Mouse (Mus musculus): Measurements from ENCODE around the gene Uty.

The Uty gene

DNA sequence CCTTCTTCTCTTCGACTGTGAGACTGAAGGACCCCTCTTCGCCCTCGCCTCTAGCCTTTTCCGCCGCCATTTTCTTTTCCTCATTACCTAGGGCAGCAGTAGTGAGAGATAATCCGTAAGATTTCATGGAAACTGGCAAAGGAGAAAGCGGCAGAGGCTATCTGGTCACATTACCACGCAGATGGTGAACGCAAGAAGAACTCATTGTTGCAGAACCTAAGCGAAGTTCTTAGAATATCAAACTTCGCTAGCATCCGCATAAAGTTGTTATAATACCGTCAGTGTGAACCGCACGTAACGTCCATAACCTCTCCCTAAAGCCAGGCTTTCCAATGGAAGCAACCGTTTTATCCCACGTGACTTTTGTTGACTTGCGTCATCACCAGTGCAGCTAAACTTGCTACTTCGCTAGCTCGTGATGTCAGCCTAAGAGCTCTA, at the start of gene Uty:
Gene Uty (minus strand): TSS at position 334 of the 438 bp plus-strand sequence.
- DNase-seq = peak; percentile 85

DNA sequence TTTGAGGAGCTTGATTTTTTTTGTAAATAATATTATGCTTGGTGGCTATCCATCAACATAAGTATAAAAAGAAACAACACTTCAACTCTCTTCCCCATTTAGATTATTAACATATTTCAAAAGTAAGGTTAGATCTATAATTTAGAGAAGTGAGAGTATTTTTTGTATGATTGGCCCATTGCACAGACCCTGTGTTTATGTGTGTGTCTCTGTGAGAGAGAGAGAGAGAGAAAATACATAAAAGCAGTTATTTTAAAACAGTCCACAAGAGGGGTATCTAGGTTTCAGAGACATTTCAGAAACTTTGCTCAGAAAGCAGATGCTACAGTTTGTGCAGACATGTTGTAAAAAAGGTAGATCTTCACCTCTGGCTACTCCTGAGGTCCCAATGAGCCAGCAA, 48.1 kb upstream of the Uty start:
- no peak for DNase-seq

DNA sequence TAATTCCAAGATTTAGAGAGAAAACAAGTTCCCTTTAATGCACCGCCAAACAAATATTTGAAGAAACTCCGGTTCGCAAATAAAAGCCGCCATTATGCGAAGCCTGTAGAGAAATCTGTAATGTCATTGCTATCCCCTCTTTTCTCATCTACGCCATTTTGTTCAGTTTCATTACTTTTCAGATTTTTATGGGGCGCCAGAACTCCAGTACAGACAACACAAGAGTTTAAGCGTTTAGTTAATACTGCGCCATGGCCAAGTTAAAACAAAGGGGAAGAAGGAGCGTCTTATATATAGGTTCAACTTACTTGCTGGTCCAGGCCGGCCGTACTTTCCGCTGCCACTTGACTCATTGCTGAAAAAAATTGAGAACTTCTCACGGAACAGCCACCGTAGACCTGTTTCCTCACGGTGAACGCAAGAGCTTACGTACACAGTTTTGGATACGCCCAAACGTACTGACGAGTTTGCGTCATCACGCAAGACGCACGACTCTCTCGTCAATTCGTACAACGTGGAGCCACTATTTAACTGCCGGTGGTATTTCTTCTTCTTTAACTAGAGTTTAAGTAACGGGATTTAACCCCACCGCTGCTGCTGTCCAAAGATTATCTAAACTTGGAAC, 40.7 kb upstream of the Uty start, which contains the start of gene Ddx3y:
Gene Ddx3y (minus strand): TSS at position 459 of the 625 bp plus-strand sequence.
- DNase-seq = peak; percentile 78

DNA sequence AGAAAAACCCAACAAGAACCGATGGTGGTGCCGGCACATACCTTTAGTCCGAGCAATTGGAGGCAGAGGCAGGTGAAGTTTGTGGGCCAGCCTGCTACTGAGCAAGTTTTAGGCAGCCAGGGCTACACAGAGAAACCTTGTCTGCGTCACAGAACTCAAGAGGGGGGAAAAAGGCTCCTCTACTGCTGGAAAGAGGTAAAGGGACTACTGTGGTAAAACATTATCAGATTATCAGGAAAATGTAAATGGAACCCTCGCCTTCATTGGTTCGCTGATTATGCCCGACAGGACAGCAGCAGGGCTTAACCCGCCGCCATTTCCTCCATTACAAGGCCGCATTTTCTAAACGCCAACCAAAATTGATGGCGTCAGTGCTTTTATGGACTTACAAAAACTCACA, 40.2 kb upstream of the Uty start:
- peak; percentile 6 for DNase-seq

DNA sequence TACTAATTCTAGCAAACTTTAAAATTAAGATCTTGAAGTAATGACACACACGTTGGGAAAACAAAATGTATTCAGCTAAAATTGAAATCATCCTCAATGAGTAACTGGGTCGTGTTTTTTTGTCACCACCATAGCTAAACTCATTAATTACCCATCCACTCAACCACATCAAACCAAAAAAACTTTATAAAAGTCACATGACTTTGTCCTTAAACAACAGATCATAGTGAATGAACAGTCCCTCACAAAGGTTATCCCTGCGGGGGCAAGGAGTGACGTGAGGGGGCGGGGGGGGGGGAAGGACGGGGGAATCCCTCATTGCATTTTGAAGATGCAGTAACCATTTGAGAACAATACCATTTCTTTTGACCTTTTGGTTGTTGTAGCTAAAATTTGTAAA, 558 bp upstream of the Uty start:
- no peak for DNase-seq

DNA sequence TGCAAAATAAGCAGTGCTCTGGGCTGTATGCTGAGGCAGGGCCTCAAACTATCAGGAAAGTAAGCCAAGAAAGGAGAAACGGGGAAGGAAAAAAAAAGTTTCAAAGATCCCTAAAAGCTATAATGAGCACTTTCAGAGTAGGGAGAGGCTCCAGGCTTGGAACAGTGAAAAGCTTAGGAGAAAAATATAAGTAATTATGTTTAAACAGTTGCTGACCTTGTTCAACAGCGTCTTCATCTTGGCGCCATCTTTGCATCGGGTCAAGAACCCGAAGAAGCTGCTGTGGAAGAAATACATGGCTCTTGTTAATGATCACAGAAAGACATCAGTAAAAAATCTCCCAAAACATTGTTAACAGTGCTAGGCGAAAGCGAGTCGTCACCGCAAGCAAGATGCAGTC, 619 bp downstream of the Uty start:
- DNase-seq = no peak

DNA sequence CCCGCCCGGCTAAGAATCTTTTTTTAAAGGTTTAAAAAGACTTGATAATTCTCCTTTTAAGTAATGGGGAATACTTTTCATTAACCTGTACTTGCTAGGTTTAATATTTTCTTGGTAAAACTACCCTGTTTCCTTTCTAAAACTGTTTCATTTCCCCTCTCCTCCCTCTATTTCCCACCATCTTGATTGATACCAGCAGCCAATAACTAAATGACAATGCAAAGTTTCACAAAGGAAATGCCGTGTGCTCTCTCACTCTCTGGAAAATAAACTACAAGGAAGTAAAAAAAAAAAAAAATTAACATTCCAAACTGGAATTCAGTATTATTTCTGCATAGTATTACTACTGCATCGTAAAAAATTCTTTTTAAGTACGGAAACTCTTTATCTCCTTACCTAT, 1.1 kb downstream of the Uty start:
- DNase-seq = no peak

DNA sequence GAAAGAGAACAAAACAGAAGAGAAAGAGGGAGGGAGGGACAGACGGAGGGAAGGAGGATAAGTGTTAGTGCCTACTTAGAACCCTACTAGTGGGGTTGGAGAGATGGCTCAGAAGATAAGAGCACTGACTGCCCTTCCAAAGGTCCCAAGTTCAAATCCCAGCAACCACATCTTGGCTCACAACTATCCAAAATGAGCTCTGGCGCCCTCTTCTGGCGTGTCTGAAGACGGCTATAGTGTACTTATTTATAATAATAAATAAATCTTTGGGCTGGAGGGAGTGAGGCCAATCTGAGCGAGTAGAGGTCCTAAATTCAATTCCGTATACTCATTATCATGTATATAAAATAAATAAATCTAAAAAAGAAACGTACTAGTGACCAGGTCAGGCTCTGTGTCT, 25.6 kb downstream of the Uty start:
- DNase-seq = no peak

DNA sequence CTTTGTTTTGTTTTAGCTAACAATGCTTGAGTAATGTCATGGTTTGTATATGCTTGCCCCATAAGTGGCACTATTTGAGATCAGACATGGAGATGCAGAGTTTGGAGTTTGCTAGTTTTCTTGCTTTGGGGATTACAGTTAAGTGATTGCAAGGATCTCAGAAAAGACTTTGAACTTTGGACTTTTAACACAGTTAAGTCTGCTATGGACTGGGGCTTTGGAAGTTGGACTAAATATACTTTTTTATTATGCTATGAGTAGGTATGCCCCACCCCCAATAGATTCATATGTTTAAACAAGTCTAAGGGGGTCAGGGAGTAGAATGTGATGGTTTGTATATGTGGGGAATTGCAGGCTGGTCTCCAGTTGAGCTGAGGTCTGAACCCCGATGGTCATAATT, 67.1 kb downstream of the Uty start:
- DNase-seq = no peak

DNA sequence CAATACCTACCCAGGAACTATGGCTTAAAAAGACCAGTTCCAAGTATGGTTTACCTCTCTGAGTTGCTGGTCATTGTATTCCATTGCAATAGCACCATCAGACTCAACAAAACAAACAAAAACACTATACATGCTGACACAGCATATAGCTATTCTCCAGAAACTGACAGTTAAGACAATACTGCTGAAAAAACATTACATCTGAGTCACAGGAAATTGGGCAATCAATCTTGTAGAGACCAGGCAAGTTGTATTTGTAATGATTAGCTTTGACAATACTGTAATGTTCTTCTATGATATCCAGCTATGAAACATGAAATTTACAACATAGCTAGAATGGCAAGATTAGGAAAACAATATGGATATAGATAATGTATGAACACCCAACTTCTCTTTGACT, 82.5 kb downstream of the Uty start:
- no peak for DNase-seq

DNA sequence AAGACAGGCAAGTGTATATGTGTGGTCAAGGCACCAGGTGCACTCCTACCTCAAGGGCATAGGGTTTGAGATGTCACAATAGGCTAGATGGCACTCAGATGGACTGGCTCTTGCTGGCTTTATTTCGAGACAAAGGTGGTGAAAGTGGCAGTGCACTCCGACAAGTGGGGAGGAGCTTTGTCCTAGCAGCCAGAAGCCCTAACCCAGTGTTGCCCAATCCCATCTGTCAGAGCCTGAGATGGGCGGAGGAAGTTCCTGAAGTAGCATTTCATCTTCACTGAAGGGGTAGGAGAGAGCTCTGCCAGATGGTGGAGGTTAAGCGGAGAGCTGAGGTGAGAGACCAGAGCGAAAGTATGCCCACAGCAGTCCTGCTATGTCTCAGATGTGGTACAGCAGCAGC, 129.4 kb downstream of the Uty start:
- no peak for DNase-seq

DNA sequence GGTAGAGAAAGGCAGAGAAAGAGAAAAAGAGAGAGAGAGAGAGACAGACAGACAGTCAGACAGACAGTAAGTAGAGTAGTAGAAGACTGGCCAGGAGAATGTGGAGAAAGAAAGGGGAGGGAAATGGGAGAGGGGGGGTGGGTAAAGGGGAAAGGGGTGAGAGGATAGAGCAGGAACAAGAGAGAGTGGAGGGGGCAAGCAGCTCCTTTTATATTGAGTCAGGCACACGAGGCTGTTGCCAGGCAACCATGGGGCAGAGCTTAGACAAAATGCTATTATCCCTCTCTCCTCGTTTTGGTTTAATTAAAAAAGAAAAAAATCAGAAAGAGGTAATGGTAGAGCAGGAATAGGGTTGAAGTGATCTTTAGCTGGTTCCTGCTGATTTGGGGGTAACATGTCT, 131.5 kb downstream of the Uty start:
- no peak for DNase-seq

All from right cerebral cortex, adult 18-20 months (tissue).